Mouse (Mus musculus) heart, postnatal 4 days (tissue): ENCODE data around the gene Aoah. TPM values are rescaled to one million over a fixed set of nuclear protein-coding genes. Genes with fewer than 3 reads are reported as not detected.

Source experiments
- DNase-seq: peaks from one replicate; pipeline ENCODE4 v3.0.0; 2021
- total RNA-seq, 2 experiments: library from RNA; stranded (reverse); gene quantifications; 2 replicates each; pipeline ENCODE4 v1.2.3; 2021

The Aoah gene
- total RNA-seq, 2 experiments from 2014 or later, result 0.97 to 1.0 TPM

DNA sequence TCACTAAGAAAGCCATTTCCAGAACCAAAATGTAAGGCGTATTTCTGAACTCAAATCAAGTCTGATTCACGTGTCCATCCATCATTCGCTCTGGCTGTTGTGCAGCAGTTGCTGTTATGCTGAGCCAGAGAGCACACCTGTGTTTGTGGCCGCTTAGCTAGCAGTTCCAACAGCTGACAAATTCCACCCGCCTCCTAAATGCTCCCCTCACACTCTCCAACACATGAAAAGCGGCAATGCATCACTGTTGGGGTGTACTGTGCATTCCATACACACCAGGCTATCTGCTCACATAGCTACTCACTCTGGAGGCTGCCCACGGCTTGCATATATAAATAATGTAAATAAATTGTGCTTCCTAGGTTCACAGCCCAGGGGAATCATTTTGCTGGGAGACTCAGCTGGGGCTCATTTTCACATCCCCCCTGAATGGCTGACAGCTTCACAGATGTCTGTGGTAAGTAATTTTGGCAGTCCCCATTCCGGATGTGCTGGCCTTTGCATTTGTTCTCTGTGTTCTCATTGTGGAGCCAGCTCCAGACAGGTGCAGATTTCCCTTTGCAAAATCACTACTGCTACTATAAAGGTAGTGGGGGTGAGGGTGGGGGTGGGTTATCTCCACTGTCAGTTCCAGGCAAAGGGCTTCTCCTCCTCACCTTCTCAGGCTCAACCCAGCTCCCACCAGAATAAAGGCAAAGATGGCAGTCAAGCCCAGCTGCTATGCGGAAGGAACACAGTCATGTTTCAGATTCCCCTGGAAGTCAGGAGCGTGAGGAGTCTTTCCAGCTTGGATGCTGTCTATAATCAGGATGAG lies 123.0 kb downstream of the Aoah start:
- DNase-seq, result no peak

DNA sequence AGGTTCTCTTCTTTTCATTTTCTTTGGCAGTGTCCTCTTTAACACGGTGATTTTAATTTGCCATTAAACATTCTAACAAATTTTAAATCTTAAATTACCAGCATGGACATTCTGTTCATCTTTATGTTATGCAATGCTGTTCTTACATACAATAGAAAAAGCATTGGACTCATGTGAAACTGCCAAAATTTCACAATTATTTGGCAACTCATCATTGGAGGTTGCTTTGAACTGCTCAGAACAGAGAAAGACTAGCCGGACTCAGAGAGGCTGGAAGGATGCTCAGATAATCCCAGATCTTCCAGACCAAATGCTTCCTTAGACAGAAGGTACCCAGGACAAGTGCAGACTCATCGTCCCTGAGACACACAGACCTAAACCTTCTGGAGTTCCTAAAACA lies 126.5 kb downstream of the Aoah start:
- DNase-seq, result no peak

DNA sequence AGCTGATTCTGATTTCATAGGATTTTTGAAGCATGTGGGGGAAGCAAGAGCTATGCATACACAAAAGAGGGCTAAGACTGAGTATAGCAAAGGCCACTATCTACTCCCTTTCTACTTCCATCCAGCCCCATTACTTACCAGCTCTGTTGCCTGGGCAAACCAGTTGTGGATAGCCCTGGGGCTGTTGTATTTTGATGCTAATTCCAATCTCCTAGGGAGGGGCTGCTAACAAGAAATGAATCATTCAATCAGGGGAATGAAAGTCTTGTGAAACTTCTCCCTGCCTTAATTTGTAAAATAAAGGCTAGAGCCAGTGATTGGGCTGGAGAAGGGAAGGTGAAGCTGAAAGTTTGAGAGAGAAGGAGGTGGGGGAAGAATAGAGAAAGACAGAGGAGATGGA lies 142.1 kb downstream of the Aoah start:
- no peak for DNase-seq

DNA sequence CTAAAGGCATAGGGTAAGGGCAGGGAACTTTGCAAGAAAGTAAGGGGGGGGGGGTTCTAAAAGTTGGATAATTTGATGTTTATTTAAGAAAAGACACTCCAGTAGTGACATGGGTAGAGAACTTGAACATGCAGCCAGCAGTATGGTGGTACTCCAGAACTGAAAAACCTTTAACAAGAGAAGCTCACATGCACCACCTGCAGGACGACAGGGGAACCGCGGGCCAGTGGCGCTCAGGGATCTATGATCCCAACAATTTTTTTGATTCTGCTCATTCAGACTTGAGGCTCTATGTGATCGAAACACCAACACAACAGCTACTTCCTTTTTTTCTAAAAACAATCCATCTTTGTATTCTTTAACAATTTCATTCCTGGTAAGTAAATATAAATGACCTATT lies 143.5 kb downstream of the Aoah start:
- DNase-seq, result peak; percentile 79

DNA sequence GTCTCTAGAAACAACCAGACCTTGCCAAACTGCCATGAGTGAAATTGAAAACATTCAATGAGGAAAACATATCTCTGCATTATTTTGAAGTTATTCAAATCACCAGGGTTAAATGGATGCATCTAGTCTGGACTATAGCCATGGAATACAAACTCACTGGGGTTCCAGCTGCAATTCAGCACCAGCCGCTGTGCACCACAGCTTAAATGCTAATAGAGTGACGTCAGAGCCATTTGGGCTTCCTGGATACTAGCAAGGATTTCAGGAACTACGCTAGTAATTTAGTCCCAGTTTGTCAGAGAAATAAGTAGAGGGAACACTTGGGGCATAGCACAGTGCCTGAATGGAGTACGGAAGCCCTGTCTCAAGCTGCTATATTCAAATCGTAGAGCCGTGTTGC lies 145.2 kb downstream of the Aoah start:
- DNase-seq, result no peak

DNA sequence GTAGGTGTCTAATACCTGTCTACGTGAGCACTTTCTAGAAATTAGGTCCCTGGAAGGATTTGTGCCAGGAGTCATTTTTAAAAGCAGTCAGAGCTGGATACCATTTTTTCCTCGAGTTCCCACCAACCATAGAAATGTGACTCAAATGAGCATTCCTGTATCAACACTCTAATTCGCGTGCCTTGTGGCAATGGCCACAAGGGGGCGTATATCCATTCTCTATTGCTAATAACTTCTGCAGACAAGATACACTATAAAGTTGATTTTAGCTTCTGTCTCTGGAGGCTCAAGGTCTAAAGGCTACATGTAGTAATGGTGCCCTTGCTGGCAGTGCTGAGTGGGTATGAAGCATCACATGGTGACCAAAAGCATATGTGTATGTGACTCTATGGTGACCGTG lies 146.5 kb downstream of the Aoah start:
- DNase-seq, result peak; percentile 28

DNA sequence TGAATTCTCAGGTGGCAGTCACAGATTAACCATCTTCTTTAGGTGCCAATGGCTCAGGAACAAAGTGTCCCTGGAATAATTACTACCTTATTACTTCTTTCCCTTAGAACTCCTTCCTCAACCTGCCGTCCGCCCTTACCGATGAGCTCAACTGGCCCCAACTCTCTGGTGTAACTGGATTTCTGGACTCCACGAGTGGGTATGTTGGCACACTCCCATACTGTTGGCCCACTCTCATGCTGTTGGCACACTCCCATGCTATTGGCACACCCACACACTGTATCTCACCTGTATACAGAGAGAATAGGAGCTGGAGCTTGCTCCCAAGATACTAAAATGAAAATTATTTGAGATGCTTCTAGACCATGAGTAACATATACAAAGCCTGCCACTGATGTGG lies 147.8 kb downstream of the Aoah start:
- no peak for DNase-seq

DNA sequence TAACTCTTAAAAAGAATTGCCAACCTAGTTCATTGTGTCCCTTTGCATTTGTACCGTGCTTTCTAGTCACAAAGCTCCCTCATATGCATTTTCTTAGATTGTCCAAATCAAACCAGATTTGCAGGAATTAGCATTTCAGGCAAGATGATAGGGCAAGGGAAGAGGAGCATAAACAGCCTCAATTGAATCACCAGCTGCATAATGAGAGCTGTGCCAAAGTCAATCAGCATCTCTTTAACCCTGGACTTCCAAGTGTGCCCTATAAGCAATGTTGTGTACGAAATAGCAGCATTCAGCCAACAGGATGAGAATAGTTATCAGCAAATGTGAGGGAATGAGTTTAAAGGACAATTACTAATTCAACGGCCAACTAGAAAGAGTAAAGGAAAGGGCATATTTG lies 169.2 kb downstream of the Aoah start:
- DNase-seq, result no peak

DNA sequence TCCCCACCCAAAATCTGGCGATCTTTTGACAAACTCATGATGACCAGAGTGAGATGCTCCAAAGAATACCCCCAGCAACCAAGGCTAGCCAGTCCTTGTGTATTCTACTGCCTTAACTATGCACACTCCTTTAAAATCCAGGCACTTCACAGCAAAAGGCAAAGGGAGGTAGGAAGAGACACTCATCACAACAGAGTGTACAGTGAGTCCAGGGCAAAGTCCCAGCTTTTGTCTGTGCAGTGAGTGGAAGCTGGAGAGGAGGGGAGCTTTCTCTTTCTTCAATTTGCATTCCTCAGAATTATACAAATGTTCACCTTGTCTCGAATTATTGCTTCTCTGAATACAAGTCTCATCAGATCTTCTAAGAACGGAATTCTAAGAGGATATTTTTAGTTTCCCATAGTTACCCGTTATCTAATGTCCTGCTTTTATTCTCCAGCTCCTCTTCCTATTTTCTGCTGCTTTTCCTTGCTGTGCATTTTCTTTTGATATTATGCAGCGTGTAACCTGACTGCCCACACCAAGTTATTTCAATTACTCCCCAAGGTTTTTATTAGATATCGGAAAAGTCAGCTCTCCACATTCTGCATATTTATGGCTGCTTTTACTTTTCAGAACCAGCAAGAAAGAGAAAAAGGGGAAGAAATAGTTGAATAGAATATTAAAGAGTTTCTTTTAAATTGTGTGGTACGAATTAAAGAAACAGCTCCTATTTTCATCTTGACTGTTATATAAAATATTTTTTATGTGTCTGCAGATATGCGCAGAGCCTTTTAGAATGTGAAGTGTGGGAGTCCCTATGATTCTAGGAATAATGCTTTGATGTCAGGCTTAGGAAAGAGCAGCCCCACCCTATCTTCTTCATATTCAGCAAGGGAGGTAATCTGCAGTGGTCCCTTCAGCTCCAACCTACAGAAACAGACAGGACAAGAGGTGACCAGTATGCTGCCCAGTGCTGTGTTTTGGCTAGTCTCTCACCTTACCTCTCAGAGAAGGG lies 187.6 kb downstream of the Aoah start:
- no peak for DNase-seq

DNA sequence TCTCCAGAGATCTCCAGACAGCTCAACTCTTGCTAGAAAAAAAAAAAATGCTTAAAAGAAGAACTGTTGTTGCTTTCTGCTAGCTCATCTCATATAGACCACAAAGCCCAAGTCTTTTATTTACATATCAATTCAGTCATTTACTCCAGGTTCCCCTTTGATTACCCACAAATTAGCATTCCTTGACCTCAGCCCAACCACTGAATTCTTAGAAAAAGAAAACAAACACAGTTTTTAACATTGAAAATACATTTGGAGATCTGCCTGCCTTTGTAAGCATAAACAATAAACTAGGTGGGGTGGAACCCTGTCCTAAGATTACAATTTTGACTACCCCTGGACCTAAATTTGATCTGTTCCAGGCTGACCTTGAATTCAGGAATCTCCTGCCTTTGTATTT lies 191.6 kb downstream of the Aoah start:
- DNase-seq, result no peak

DNA sequence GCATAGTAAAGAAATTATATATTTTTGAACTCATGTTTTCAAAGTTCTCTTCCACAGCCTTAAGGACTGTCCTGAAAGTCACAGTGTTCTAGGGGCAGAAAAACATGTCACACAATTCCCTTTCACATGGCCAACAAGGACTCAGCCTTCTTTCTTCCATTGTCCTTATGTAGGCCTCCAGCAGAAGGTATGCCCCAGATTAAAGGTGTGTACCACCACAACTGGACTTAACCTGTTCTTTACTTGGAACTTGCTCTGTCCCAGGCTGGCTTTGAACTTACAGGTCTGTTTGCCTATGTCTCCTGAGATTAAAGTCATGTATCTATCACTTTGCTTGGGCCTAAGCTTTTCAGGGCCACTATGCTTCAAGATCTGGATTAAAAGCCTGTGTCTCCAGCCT lies 192.0 kb downstream of the Aoah start:
- no peak for DNase-seq

DNA sequence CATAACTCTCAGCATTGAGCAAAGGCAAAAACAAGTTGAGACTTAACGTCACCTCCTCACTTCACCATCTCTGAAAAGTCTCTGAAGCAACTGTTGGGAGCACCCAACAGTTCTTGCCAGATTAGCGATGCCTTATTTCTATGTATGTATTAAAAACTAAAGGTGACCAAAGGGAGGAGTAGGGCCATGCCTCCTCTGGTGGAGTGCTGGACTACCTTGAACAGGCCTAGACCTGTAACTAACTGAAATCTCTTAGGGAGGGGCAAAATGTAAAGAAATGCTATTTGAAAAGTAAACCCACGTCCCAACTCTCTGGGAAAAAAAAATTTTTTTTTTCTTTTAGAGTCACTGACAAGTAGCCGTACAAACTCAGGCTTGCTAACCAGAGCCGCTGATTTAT lies 211.3 kb downstream of the Aoah start:
- no peak for DNase-seq

DNA sequence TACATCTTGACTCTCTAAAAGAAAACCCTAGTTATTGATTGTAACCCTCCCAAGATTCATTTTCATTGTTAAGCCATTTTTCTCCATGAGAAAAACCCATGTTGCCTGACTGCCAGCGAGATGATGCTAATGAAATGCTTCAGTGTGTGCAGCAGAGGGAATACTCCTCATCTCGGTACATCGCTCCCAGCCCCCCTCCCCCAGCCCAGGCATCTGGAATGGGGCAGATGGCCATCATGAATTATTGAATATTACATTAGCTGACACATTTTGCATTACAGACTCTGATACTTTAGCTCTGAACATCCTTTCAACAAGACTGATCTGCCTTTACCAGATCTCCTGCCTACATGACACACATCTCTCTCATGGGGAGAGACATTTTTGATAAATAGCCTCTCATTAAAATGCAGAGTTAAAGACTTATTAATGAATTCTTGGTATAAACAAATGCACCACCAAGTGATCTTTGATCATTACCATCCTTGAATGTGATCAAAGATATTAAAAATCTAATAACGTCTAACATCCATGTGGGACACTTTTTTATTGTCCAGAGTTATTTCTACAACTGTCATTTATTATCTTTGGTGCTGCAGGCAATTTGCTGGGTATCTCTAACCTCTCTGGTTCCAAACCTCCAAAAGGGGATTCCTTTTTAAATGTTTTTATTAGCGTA lies 211.9 kb downstream of the Aoah start:
- DNase-seq, result no peak

DNA sequence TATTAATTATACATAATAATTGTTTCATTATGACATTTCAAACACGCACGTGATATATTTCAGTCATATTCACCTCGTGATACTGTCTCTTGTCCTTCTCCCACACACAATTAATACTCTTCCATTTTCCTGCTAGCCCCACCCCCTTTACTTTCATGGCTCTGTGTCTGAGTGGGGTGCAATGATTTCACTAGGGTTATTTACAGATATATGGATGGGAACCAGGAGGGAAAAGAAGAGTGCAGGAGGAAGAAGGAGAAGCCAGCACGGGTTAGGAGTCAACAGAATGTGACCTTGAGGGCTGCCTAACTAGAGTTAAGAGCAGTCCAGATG lies 212.4 kb downstream of the Aoah start:
- DNase-seq, result no peak

DNA sequence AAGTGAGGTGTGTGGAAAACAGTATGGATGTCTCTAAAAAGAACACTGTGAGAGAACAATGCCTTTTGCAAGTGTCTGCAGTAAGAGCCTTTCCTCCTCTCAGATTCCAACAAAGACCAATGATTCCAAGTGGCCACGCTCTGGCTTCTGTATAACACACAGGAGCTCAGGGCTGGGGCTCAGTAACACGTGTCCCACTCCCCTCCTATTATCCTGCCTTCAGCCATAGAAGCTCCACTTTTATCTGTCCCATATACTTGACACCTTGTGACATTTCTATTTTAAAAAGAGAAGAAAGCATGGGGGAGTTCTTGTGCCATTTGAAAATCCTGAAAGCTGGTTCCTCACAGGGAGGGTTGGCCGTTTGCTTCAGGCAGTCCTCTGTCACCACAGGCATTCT lies 219.7 kb downstream of the Aoah start:
- no peak for DNase-seq

DNA sequence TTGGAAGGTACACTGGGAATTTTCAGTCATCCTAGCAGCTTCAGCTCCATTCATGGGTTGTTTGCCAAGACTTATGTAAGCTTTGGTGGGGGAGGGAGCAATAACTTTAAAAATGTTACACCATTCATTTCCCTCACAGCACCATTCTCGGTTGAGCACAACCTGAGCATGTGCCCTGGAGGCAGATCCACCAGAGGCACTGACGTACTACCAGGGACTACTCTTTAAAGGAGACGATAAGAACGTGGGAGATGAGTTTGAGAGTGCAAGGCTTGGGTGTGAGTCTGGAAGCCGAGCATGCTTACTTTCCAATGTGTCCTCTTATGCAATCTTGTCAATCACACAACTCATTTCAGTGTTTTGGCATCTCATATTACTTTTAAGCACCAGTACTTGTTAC lies 230.9 kb downstream of the Aoah start:
- DNase-seq, result no peak

DNA sequence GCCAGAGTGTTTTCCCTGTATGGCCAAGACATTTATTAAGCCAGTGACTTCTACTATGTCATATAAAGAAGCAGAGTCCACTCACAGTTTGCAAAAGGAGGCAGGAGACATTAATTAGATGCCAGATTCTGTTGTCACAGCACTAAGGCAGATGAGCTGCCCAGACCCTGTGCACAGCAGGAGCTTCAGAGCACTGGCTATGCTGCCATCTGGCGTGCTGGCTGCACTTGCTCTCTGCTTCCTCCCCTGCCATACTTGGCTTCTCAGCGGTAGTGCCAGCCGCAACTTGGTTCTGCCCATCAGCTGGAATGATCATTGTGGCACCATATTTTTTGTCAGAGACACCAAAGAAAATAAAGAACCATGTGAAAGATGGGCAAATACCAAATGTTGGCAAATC lies 239.3 kb downstream of the Aoah start:
- DNase-seq, result no peak

DNA sequence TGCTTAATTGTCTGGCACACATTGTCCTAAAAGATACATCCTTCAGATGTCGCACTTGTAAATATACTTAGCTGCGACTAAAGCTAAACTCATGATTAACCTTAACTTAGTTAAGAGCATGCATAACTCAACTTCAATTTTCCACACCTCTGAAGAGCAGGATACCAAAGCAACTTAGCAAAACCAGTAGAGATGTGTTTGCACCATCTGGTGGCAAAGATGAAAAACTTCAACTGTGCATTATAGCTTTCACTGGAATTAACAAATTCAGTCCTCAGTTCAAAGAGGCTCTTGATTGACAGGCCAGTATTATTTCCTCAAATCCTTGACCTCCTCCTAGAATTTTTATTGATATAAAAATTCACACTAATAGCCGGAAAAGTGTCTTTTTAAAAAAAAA lies 241.1 kb downstream of the Aoah start:
- no peak for DNase-seq

DNA sequence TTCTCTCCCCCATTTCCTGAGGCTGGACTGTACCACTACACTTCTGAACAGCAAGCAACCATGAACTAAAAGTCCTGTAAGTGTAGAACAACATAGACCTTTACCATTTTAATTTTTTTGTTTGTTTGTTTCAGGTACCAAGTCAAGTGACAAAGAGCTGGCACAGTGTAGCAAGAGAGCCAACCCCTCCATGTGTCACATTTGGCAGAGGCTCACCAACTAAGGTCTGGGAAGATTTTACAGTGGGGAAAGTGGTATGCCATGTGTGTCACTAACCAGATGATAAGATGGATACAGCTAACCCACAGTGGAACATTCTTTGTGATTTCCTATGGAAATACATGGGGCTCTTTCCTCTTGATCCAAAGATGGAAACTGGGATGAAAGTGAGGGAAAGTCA lies 242.1 kb downstream of the Aoah start:
- no peak for DNase-seq

DNA sequence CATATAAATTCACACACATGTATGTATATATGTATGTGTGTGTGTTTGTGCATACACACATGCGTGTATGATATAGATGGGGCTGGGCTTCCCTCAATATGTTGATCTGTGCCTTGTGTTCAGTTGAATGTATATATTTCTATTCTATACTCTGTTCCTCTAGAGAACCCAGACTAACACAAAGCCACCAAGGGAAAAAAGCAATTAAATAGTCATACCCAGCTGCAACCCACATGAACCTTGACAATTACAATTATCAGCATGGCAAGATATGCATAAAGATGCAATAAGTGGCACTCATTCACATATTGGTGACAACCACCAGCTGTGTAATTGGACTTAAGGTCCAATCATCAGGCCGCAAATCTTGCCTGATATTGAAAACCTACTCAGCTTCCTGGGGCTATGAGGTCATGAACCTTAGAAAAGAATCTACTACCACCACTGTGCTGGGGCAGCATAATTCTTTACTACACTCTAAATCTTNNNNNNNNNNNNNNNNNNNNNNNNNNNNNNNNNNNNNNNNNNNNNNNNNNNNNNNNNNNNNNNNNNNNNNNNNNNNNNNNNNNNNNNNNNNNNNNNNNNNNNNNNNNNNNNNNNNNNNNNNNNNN lies 246.8 kb downstream of the Aoah start:
- DNase-seq, result no peak

DNA sequence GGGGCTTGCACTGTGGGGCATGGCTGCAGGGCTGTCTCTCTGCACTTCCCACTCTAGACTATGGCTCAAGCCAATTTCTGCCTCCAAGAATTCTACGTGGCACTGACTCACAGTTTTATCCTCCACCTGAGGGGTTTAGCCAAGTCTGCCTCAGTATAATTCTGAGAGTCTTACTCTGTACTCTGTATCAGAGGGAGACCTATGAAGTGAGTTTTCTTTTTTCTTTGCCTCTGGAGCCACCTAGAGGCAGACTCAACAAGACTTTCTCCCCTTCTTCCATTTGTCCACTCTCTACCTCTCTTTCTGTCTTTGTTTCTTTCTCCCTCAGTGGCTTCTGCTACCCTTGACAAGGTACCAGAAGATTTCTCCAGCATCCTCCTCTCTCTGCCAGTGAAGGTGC lies 256.2 kb downstream of the Aoah start:
- no peak for DNase-seq

DNA sequence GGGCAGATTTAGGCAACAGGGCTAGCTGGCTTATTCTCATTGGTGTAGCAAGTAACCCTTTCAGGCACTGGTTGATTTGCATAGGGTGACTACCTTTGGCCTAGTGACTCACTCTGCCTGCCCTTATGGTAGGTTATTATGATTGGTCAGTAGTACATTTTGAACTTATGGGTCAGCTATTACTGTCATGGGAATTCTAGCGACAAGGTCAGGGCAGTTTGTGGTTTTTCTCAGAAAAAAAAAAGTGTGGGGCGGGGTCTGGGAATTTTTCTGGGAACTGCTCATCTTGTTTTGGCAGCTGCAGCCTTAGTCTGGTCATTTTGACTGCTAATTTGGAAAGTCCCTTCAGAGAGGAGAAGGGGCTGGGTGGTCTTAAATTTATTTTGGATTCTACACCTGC lies 272.1 kb downstream of the Aoah start:
- no peak for DNase-seq

DNA sequence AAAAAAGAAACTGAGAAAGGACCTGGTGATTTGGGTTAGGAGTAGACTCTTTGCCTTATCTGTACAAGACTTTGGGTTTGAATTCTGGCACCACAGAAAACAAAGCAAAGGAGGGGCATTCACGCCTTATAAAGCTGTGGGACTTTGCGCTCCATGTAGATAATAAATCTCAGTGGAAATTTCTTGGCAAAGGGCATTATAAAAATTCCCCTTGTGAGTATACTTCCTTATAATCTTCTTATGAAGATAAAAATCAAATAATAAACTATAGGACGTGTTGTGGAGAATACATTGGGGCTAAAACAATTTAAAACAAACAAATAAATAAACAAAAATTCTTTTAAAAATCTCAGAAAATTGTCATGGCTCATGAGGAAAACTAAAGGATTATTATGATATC lies 280.9 kb downstream of the Aoah start, which contains the start of gene Olfr1370:
Gene Olfr1370 (minus strand): TSS at position 101 of the 400 bp plus-strand sequence.
- DNase-seq, result no peak
